Mouse (Mus musculus) lung, postnatal 0 days (tissue): Measurements from ENCODE around the gene Gas8. TPM values are rescaled to one million over a fixed set of nuclear protein-coding genes. Genes with fewer than 3 reads are reported as not detected.
A peak's percentile ranks its signal among the peaks of the same experiment; 100 is the strongest.

Experiments used
- ATAC-seq: fragments of 200-750 bp; cut with Nextera tagmentation; 2 replicates; pipeline ENCODE4 v1.8.0; 2017; ENCODE audit warnings: moderate library complexity
- DNase-seq: peaks from one replicate; pipeline ENCODE4 v3.0.0-alpha.2; 2016; ENCODE audit warnings: low spot score
- H3K27ac ChIP-seq: fragments of 300-500 bp; sonication (generic); 2 replicates; pipeline ENCODE4 v1.5.1; 2014; ENCODE audit warnings: antibody characterized with exemption, mild to moderate bottlenecking, low read length, mixed read lengths
- H3K27me3 ChIP-seq: fragments of 300-500 bp; sonication (generic); replicated peaks from 2 replicates; pipeline ENCODE4 v1.6.1; 2014; ENCODE audit warnings: low read length, mixed read lengths; ENCODE audit not compliant: insufficient read depth
- H3K36me3 ChIP-seq: fragments of 300-500 bp; sonication (generic); 2 replicates; pipeline ENCODE4 v1.6.1; 2014; ENCODE audit warnings: low read length, mixed read lengths; ENCODE audit not compliant: insufficient read depth
- H3K4me1 ChIP-seq: fragments of 300-500 bp; sonication (generic); 2 replicates; pipeline ENCODE4 v1.6.1; 2014; ENCODE audit warnings: antibody characterized with exemption, low read depth, low read length, mixed read lengths; ENCODE audit not compliant: insufficient read depth
- H3K4me2 ChIP-seq: fragments of 300-500 bp; sonication (generic); replicated peaks from 2 replicates; pipeline ENCODE4 v1.6.1; 2014; ENCODE audit warnings: low read depth, mild to moderate bottlenecking, low read length, moderate library complexity, mixed read lengths
- H3K4me3 ChIP-seq: fragments of 300-500 bp; sonication (generic); 2 replicates; pipeline ENCODE4 v1.5.1; 2014; ENCODE audit warnings: low read depth, low read length
- H3K9ac ChIP-seq: fragments of 300-500 bp; sonication (generic); replicated peaks from 2 replicates; pipeline ENCODE4 v1.6.1; 2014; ENCODE audit warnings: low read depth, mild to moderate bottlenecking
- H3K9me3 ChIP-seq: fragments of 300-500 bp; sonication (generic); 2 replicates; pipeline ENCODE4 v1.6.1; 2016; ENCODE audit warnings: low read length, mixed read lengths
- CTCF ChIP-seq: IDR thresholded peaks from 2 replicates; pipeline ENCODE4 v1.5.1; 2016; ENCODE audit warnings: antibody characterized with exemption, mild to moderate bottlenecking
- EP300 ChIP-seq: IDR thresholded peaks from 2 replicates; pipeline ENCODE4 v1.6.1; 2016; ENCODE audit warnings: antibody characterized with exemption, mild to moderate bottlenecking, control low read depth
- WGBS: fragments of 180-500 bp; shearing (Covaris S2); extraction: QIAGEN DNeasy Blood & Tissue Kit; methylation state at CpG from one replicate; pipeline ENCODE4 v1.1.7; 2014; 5-methylcytosine and 5-hydroxymethylcytosine counted together
- polyA plus RNA-seq: library from polyadenylated mRNA; unstranded; fragments of >200 nt; fragmentation: Nextera tagmentation; extraction: Ambion mirVana; gene quantifications from 2 replicates; pipeline ENCODE4 v1.2.1, GENCODE M21; 2015

Gas8 gene
- polyA plus RNA-seq, 1 experiment from 2014 or later: 19.6 TPM

GRCm38 (mm10) chr8:123502192-123502591 lies 16.4 kb upstream of the Gas8 start:
- peaks cover 18% of the 10 kb centered on the region for H3K36me3 ChIP-seq

GRCm38 (mm10) chr8:123503801-123504467 lies 14.7 kb upstream of the Gas8 start:
- DNase-seq (no peak), ATAC-seq (no peak)
- Histone ChIP-seq H3K9me3 (no peaks in the 10 kb centered on the region), H3K4me2 (no peak overlapping the region), H3K4me1 (no peaks in the 10 kb centered on the region), H3K4me3 (no peak overlapping the region), H3K27me3 (no peaks in the 10 kb centered on the region), H3K9ac (no peak overlapping the region), H3K36me3 (peaks cover 24% of the 10 kb centered on the region; the same call in 1 of the 2 replicates), H3K27ac (no peak overlapping the region)
- TF ChIP-seq CTCF (peak; percentile 40), EP300 (no peak)
- 98% methylated on average over 6 of the region's 6 CpGs for WGBS

More at GRCm38 (mm10) chr8:123502192-123502591, 16.4 kb upstream of the Gas8 start:
- H3K4me3 ChIP-seq: no peak overlapping the region
- 66% methylated on average over 5 of the region's 5 CpGs for WGBS
- H3K9ac ChIP-seq: no peak overlapping the region
- no peaks in the 10 kb centered on the region for H3K27me3 ChIP-seq
- peak; percentile 87 for DNase-seq
- peak; percentile 92 for ATAC-seq
- H3K9me3 ChIP-seq: no peaks in the 10 kb centered on the region
- no peak overlapping the region for H3K27ac ChIP-seq
- H3K4me2 ChIP-seq: no peak overlapping the region
- H3K4me1 ChIP-seq: no peaks in the 10 kb centered on the region
- TF ChIP-seq CTCF (no peak), EP300 (peak; percentile 61)

- no peaks in the 10 kb centered on the region for H3K4me1 ChIP-seq
These were observed 13.9 kb upstream of the Gas8 start for GRCm38 (mm10) chr8:123504591-123505195.

GRCm38 (mm10) chr8:123505267-123505666 lies 13.4 kb upstream of the Gas8 start:
- no peaks in the 10 kb centered on the region for H3K9me3 ChIP-seq
- no peak overlapping the region for H3K9ac ChIP-seq
- 86% methylated on average over 4 of the region's 4 CpGs for WGBS
- H3K4me3 ChIP-seq: no peak overlapping the region
- H3K27ac ChIP-seq: no peak overlapping the region
- H3K36me3 ChIP-seq: peaks cover 24% of the 10 kb centered on the region; the same call in 1 of the 2 replicates
- H3K4me2 ChIP-seq: no peak overlapping the region
- no peak for ATAC-seq
- DNase-seq: no peak
- TF ChIP-seq CTCF (no peak), EP300 (no peak)
- H3K27me3 ChIP-seq: no peaks in the 10 kb centered on the region
- H3K4me1 ChIP-seq: no peaks in the 10 kb centered on the region

More at GRCm38 (mm10) chr8:123504591-123505195, 13.9 kb upstream of the Gas8 start:
- H3K27me3 ChIP-seq: no peaks in the 10 kb centered on the region
- no peak overlapping the region for H3K27ac ChIP-seq
- H3K4me2 ChIP-seq: no peak overlapping the region
- WGBS: 89% methylated on average over 9 of the region's 9 CpGs
- DNase-seq (no peak), ATAC-seq (no peak)
- no peaks in the 10 kb centered on the region for H3K9me3 ChIP-seq
- H3K4me3 ChIP-seq: no peak overlapping the region
- TF ChIP-seq EP300: no peak
- TF ChIP-seq CTCF: no peak
- peaks cover 24% of the 10 kb centered on the region; the same call in 1 of the 2 replicates for H3K36me3 ChIP-seq
- H3K9ac ChIP-seq: no peak overlapping the region

GRCm38 (mm10) chr8:123505695-123506094 lies 12.9 kb upstream of the Gas8 start:
- Histone ChIP-seq H3K36me3 (peaks cover 21% of the 10 kb centered on the region; the same call in 1 of the 2 replicates), H3K9me3 (no peaks in the 10 kb centered on the region), H3K27ac (no peak overlapping the region), H3K4me1 (no peaks in the 10 kb centered on the region), H3K4me2 (no peak overlapping the region), H3K9ac (no peak overlapping the region), H3K27me3 (no peaks in the 10 kb centered on the region), H3K4me3 (no peak overlapping the region)
- TF ChIP-seq CTCF: no peak
- no peak for TF ChIP-seq EP300
- WGBS: 81% methylated on average over 9 of the region's 9 CpGs
- no peak for DNase-seq
- no peak for ATAC-seq

- H3K27me3 ChIP-seq: no peaks in the 10 kb centered on the region
- WGBS: 89% methylated on average over 5 of the region's 5 CpGs
- no peak for ATAC-seq
These were observed 11.5 kb upstream of the Gas8 start for GRCm38 (mm10) chr8:123507153-123507552.

More at GRCm38 (mm10) chr8:123507153-123507552, 11.5 kb upstream of the Gas8 start:
- Histone ChIP-seq H3K9me3 (no peaks in the 10 kb centered on the region), H3K4me3 (no peak overlapping the region), H3K4me1 (no peaks in the 10 kb centered on the region), H3K27ac (no peak overlapping the region), H3K9ac (no peak overlapping the region), H3K4me2 (no peak overlapping the region), H3K36me3 (peaks cover 15% of the 10 kb centered on the region; the same call in 1 of the 2 replicates)
- no peak for DNase-seq
- TF ChIP-seq CTCF (no peak), EP300 (no peak)
